Mouse (Mus musculus) kidney, adult 2 months (tissue): ENCODE measurements at regions not wholly inside any gene's neighbourhood (a gene's known extent, or its start where the extent isn't known, plus 50 kb on each side); places are given as distances from the start of the nearest gene placed in this dataset.
"Not testable (repeated sequence)": the region's sequence is repeated elsewhere in the genome, so short reads cannot be mapped to it uniquely, and the experiment has no call there.

ENCODE experiments used
- CTCF ChIP-seq: fragments of 200-500 bp; conservative IDR thresholded peaks from 2 replicates; pipeline ENCODE4 v1.5.1; 2011; ENCODE audit warnings: low read depth, mild to moderate bottlenecking, control low read depth, low read length, moderate library complexity, mixed read lengths; ENCODE audit not compliant: insufficient read depth, insufficient read length
- POLR2A ChIP-seq: fragments of 200-500 bp; IDR thresholded peaks from one replicate; pipeline ENCODE4 v1.6.1; 2011; ENCODE audit warnings: low read depth, low read length, control low read depth

- TF ChIP-seq CTCF, POLR2A: not testable (repeated sequence)
Measured at GRCm38 (mm10) chr4:3495987-3496386, 310.8 kb upstream of the Vmn1r3 start.
